Mouse (Mus musculus): ENCODE measurements around the gene Las1l. TPM values are rescaled to one million over a fixed set of nuclear protein-coding genes. Genes with fewer than 3 reads are reported as not detected.
A peak's percentile ranks its signal among the peaks of the same experiment; 100 is the strongest.

Gene Las1l
- 40.6 and 46.5 TPM in 2 replicates for polyA plus RNA-seq (2014; fragmentation: Nextera tagmentation; extraction: Ambion mirVana)

DNA sequence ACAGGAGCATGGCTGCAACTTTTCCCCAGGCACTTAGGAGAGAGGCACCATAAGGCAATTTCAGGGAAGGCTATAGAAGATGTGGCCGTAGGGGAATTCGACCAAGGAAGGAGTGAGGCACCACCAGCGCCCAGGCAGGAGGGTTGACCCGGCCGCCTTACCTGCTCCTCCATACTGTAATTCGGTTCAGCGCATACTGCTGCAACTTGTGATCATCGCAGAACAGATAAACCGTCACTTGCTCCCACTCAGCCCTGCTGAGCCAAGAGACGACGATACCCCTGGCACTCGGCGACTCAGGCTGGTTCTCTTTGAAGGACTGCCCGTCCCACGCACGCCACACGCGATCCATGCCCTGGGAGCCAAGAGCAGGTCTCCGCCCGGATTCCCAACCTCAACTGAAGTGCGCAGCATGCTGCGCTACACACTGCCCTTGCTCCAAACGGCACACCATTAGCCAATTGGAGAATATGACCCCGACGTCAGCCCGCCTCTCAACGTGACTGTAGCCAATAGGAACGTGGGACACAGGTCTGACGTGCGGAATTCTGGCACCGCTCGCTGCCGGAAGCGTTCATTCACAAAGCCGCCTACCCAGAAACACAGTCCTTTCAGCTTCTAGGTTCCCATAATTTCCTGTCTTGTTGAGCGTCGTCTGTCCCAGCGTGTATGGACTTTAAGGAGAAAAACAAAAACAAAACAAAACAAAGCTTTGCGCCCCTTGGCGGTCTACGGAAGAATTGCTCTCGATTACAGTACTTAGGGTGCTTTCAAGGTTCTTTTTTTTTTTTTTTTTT, at the start of gene Las1l:
TSS of gene Las1l (minus strand) at position 466 of the 797 bp plus-strand sequence.
- Histone ChIP-seq H3K9me3 (ENCODE audit: control insufficient read depth, low read length) (no peaks in the 10 kb centered on the region), H3K27ac (ENCODE audit: low read depth, low read length) (no peak within 1 kb of the TSS), H3K4me2 (peak within 1 kb of the TSS; percentile 55), H3K27me3 (ENCODE audit: control insufficient read depth, insufficient read depth, low read length) (no peaks in the 10 kb centered on the region), H3K9ac (ENCODE audit: low read length) (peak within 1 kb of the TSS; percentile 63), H3K4me3 (ENCODE audit: low read depth, low read length) (peak within 1 kb of the TSS; percentile 49), H3K4me1 (ENCODE audit: control insufficient read depth, insufficient read depth, low read length) (no peaks in the 10 kb centered on the region; the same call in 1 of the 2 replicates), H3K36me3 (ENCODE audit: control insufficient read depth, insufficient read depth, low read length) (no peaks in the 10 kb centered on the region)
- DNase-seq (ENCODE audit: low spot score, missing footprints) (peak; percentile 93), ATAC-seq (ENCODE audit: low FRiP score) (peak; percentile 100)
- WGBS, result 20% methylated on average over 42 of the region's 42 CpGs

- H3K27me3 ChIP-seq (ENCODE audit: control insufficient read depth, insufficient read depth, low read length), result no peaks in the 10 kb centered on the region
- H3K4me3 ChIP-seq (ENCODE audit: low read depth, low read length), result no peak overlapping the region
- ATAC-seq (ENCODE audit: low FRiP score) (no peak), DNase-seq (ENCODE audit: low spot score, missing footprints) (no peak)
- H3K9ac ChIP-seq (ENCODE audit: low read length), result no peak overlapping the region
- no peak overlapping the region for H3K27ac ChIP-seq (ENCODE audit: low read depth, low read length)
- no peaks in the 10 kb centered on the region for H3K9me3 ChIP-seq (ENCODE audit: control insufficient read depth, low read length)
- WGBS, result 82% methylated on average over 6 of the region's 6 CpGs
- no peak overlapping the region for H3K4me2 ChIP-seq
- H3K4me1 ChIP-seq (ENCODE audit: control insufficient read depth, insufficient read depth, low read length), result no peaks in the 10 kb centered on the region
- no peaks in the 10 kb centered on the region for H3K36me3 ChIP-seq (ENCODE audit: control insufficient read depth, insufficient read depth, low read length)
These were observed 49.6 kb upstream of the Las1l start for GRCm38 (mm10) chrX:96006395-96006794.

DNA sequence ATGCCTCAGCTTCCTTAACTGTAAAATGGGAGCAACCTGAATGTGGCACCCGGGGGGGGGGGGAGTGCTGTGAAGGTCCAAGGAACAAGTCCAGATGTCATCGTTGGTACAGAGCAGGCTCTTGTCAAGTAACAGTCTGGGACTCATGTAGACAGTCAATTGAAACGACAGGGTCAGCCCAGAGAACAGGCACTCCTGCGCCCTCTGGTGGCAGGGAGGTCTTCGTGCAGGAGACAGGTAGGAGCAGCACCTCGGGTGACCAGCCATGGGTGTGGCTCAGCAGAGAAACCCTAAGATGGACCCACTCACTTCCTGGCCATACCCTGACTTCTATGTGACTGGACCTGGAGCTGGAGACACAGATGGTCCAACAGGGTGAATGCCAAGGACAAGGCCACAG, 42.8 kb upstream of the Las1l start:
- 70% methylated on average over 6 of the region's 6 CpGs for WGBS
- Histone ChIP-seq H3K4me2 (no peak overlapping the region), H3K36me3 (ENCODE audit: control insufficient read depth, insufficient read depth, low read length) (no peaks in the 10 kb centered on the region), H3K4me1 (ENCODE audit: control insufficient read depth, insufficient read depth, low read length) (no peaks in the 10 kb centered on the region), H3K4me3 (ENCODE audit: low read depth, low read length) (no peak overlapping the region), H3K9ac (ENCODE audit: low read length) (no peak overlapping the region), H3K27ac (ENCODE audit: low read depth, low read length) (no peak overlapping the region), H3K27me3 (ENCODE audit: control insufficient read depth, insufficient read depth, low read length) (no peaks in the 10 kb centered on the region), H3K9me3 (ENCODE audit: control insufficient read depth, low read length) (no peaks in the 10 kb centered on the region)
- ATAC-seq (ENCODE audit: low FRiP score) (no peak), DNase-seq (ENCODE audit: low spot score, missing footprints) (no peak)

DNA sequence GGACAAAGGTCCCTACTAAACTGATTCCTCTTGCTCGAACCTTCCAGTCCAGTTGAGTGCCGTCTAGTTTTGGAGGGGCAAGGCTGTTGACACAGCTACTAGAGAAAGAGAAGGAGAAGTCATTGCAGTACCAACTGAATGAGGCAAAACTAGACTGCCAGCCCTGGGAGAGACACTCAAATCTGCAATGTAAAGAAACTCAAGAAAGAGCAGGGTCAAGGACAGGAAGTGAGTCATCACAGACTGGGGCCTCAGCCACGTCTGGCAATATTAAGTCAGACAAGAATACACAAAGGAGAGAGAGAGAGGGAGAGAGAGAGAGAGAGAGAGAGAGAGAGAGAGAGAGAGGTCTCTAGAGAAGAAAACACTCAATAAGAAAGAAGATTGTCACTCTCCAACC, 36.4 kb upstream of the Las1l start:
- no peak for ATAC-seq (ENCODE audit: low FRiP score)
- no peaks in the 10 kb centered on the region for H3K27me3 ChIP-seq (ENCODE audit: control insufficient read depth, insufficient read depth, low read length)
- 70% methylated on average over 3 of the region's 3 CpGs for WGBS

GRCm38 (mm10) chrX:95969936-95970335, 13.2 kb upstream of the Las1l start:
- DNase-seq (ENCODE audit: low spot score, missing footprints) (no peak), ATAC-seq (ENCODE audit: low FRiP score) (no peak)
- Histone ChIP-seq H3K4me3 (ENCODE audit: low read depth, low read length) (no peak overlapping the region), H3K4me1 (ENCODE audit: control insufficient read depth, insufficient read depth, low read length) (no peaks in the 10 kb centered on the region), H3K9me3 (ENCODE audit: control insufficient read depth, low read length) (no peaks in the 10 kb centered on the region), H3K27me3 (ENCODE audit: control insufficient read depth, insufficient read depth, low read length) (no peaks in the 10 kb centered on the region), H3K36me3 (ENCODE audit: control insufficient read depth, insufficient read depth, low read length) (no peaks in the 10 kb centered on the region), H3K4me2 (no peak overlapping the region), H3K9ac (ENCODE audit: low read length) (no peak overlapping the region), H3K27ac (ENCODE audit: low read depth, low read length) (no peak overlapping the region)
- WGBS, result 70% methylated on average over 9 of the region's 9 CpGs

More for the DNA sequence above, 36.4 kb upstream of the Las1l start:
- DNase-seq (ENCODE audit: low spot score, missing footprints), result no peak
- Histone ChIP-seq H3K4me1 (ENCODE audit: control insufficient read depth, insufficient read depth, low read length) (no peaks in the 10 kb centered on the region), H3K9ac (ENCODE audit: low read length) (no peak overlapping the region), H3K9me3 (ENCODE audit: control insufficient read depth, low read length) (no peaks in the 10 kb centered on the region), H3K36me3 (ENCODE audit: control insufficient read depth, insufficient read depth, low read length) (no peaks in the 10 kb centered on the region), H3K27ac (ENCODE audit: low read depth, low read length) (no peak overlapping the region), H3K4me3 (ENCODE audit: low read depth, low read length) (no peak overlapping the region), H3K4me2 (no peak overlapping the region)

DNA sequence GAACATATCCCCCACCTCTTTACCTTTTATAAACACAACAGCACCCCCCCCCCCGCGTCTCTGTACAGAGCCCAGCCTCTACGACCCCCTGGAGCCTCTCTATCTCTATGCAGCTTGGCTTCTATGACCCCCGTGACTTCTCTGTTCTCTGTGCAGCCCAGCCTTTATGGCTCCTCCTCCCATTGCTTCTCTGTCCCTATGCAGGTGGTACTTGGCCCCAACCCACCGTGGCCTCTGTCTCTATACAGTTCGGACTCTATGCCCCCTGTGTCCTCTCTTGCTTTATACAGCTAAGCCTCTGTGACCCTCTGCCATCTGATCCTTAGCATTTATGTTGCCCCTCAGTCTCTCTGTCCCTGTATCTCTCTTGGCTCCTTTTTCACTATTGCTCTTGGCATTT, 12.4 kb upstream of the Las1l start:
- no peak overlapping the region for H3K4me3 ChIP-seq (ENCODE audit: low read depth, low read length)

GRCm38 (mm10) chrX:95968594-95968965, 11.8 kb upstream of the Las1l start:
- Histone ChIP-seq H3K4me3 (ENCODE audit: low read depth, low read length) (peak overlapping the region; percentile 34), H3K27me3 (ENCODE audit: control insufficient read depth, insufficient read depth, low read length) (no peaks in the 10 kb centered on the region), H3K4me1 (ENCODE audit: control insufficient read depth, insufficient read depth, low read length) (no peaks in the 10 kb centered on the region), H3K9me3 (ENCODE audit: control insufficient read depth, low read length) (no peaks in the 10 kb centered on the region), H3K36me3 (ENCODE audit: control insufficient read depth, insufficient read depth, low read length) (no peaks in the 10 kb centered on the region), H3K4me2 (peak overlapping the region; percentile 54), H3K27ac (ENCODE audit: low read depth, low read length) (peak overlapping the region; percentile 91), H3K9ac (ENCODE audit: low read length) (peak overlapping the region; percentile 67)
- peak; percentile 95 for DNase-seq (ENCODE audit: low spot score, missing footprints)
- WGBS, result 23% methylated on average over 6 of the region's 6 CpGs
- ATAC-seq (ENCODE audit: low FRiP score), result peak; percentile 92

More for the DNA sequence above, 12.4 kb upstream of the Las1l start:
- no peak for DNase-seq (ENCODE audit: low spot score, missing footprints)
- Histone ChIP-seq H3K27ac (ENCODE audit: low read depth, low read length) (peak overlapping the region; percentile 44; the same call in 1 of the 2 replicates), H3K9me3 (ENCODE audit: control insufficient read depth, low read length) (no peaks in the 10 kb centered on the region), H3K4me2 (no peak overlapping the region; the same call in 1 of the 2 replicates), H3K4me1 (ENCODE audit: control insufficient read depth, insufficient read depth, low read length) (no peaks in the 10 kb centered on the region), H3K36me3 (ENCODE audit: control insufficient read depth, insufficient read depth, low read length) (no peaks in the 10 kb centered on the region), H3K27me3 (ENCODE audit: control insufficient read depth, insufficient read depth, low read length) (no peaks in the 10 kb centered on the region), H3K9ac (ENCODE audit: low read length) (no peak overlapping the region; the same call in 1 of the 2 replicates)
- 38% methylated on average over 5 of the region's 6 CpGs for WGBS
- no peak for ATAC-seq (ENCODE audit: low FRiP score)

GRCm38 (mm10) chrX:95967847-95968593, 11.3 kb upstream of the Las1l start:
- H3K4me1 ChIP-seq (ENCODE audit: control insufficient read depth, insufficient read depth, low read length), result no peaks in the 10 kb centered on the region
- H3K36me3 ChIP-seq (ENCODE audit: control insufficient read depth, insufficient read depth, low read length), result no peaks in the 10 kb centered on the region
- H3K27ac ChIP-seq (ENCODE audit: low read depth, low read length), result peak overlapping the region; percentile 91
- H3K4me2 ChIP-seq, result peak overlapping the region; percentile 54
- DNase-seq (ENCODE audit: low spot score, missing footprints) (peak; percentile 95), ATAC-seq (ENCODE audit: low FRiP score) (peak; percentile 89)
- H3K4me3 ChIP-seq (ENCODE audit: low read depth, low read length), result peak overlapping the region; percentile 34
- no peaks in the 10 kb centered on the region for H3K27me3 ChIP-seq (ENCODE audit: control insufficient read depth, insufficient read depth, low read length)
- H3K9me3 ChIP-seq (ENCODE audit: control insufficient read depth, low read length), result no peaks in the 10 kb centered on the region
- H3K9ac ChIP-seq (ENCODE audit: low read length), result peak overlapping the region; percentile 67
- WGBS, result 25% methylated on average over 27 of the region's 28 CpGs

DNA sequence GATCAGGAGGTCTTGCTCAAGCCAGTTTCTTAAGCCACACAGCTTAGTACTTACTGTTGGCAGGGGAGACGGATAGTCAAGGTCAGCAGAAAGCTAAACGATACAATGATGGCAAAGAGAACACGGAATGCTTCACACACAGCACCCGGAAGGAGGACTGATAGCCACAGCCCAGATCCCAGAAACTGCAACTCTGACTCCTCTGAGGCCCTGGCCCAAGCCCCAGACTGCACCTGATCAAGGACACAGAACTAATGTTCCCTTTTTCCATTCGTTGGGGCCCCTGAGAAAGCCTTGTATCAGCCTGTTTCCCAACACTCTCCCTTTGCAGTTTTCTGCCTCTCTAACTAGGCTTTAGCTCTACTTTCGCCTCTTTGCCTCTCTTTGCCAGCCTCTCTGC, 8.3 kb upstream of the Las1l start:
- Histone ChIP-seq H3K9ac (ENCODE audit: low read length) (no peak overlapping the region), H3K27ac (ENCODE audit: low read depth, low read length) (no peak overlapping the region), H3K36me3 (ENCODE audit: control insufficient read depth, insufficient read depth, low read length) (no peaks in the 10 kb centered on the region), H3K27me3 (ENCODE audit: control insufficient read depth, insufficient read depth, low read length) (no peaks in the 10 kb centered on the region), H3K9me3 (ENCODE audit: control insufficient read depth, low read length) (no peaks in the 10 kb centered on the region), H3K4me3 (ENCODE audit: low read depth, low read length) (no peak overlapping the region), H3K4me2 (no peak overlapping the region), H3K4me1 (ENCODE audit: control insufficient read depth, insufficient read depth, low read length) (no peaks in the 10 kb centered on the region)
- DNase-seq (ENCODE audit: low spot score, missing footprints), result no peak
- ATAC-seq (ENCODE audit: low FRiP score), result no peak
- WGBS, result 81% methylated on average over 6 of the region's 6 CpGs

Measured in midbrain, embryonic 11.5 days (tissue).